Mouse (Mus musculus) G1E (cell line): ENCODE measurements at regions not wholly inside any gene's neighbourhood (a gene's known extent, or its start where the extent isn't known, plus 50 kb on each side); places are given as distances from the start of the nearest gene placed in this dataset.

Source experiments
- CTCF ChIP-seq: IDR thresholded peaks from 2 replicates; pipeline ENCODE4 v1.5.1; 2012; ENCODE audit warnings: low read depth, low read length, inconsistent platforms, mixed read lengths
- GATA1 ChIP-seq: IDR thresholded peaks from 2 replicates; pipeline ENCODE4 v1.6.1; 2012; ENCODE audit warnings: borderline replicate concordance, low read length, inconsistent platforms, mixed read lengths
- POLR2AphosphoS5 ChIP-seq: IDR thresholded peaks from 2 replicates; pipeline ENCODE4 v1.6.1; 2012; ENCODE audit warnings: low read depth, low read length, inconsistent platforms; ENCODE audit not compliant: insufficient replicate concordance
- TAL1 ChIP-seq: conservative IDR thresholded peaks from 2 replicates; pipeline ENCODE4 v1.6.1; 2012; ENCODE audit warnings: low read depth, low read length, inconsistent platforms, mixed read lengths

GRCm38 (mm10) chr4:121985371-121985770 lies 363.5 kb upstream of the Gm12887 start:
- TF ChIP-seq CTCF (no peak), GATA1 (no peak), TAL1 (no peak), POLR2AphosphoS5 (no peak)
